Mouse (Mus musculus): ENCODE measurements around the gene Smc1b. TPM values are rescaled to one million over a fixed set of nuclear protein-coding genes. Genes with fewer than 3 reads are reported as not detected.

Smc1b gene
- 0.17 and 0.24 TPM in 2 replicates for polyA plus RNA-seq (2016; fragmentation: Nextera tagmentation; extraction: Ambion mirVana)

DNA sequence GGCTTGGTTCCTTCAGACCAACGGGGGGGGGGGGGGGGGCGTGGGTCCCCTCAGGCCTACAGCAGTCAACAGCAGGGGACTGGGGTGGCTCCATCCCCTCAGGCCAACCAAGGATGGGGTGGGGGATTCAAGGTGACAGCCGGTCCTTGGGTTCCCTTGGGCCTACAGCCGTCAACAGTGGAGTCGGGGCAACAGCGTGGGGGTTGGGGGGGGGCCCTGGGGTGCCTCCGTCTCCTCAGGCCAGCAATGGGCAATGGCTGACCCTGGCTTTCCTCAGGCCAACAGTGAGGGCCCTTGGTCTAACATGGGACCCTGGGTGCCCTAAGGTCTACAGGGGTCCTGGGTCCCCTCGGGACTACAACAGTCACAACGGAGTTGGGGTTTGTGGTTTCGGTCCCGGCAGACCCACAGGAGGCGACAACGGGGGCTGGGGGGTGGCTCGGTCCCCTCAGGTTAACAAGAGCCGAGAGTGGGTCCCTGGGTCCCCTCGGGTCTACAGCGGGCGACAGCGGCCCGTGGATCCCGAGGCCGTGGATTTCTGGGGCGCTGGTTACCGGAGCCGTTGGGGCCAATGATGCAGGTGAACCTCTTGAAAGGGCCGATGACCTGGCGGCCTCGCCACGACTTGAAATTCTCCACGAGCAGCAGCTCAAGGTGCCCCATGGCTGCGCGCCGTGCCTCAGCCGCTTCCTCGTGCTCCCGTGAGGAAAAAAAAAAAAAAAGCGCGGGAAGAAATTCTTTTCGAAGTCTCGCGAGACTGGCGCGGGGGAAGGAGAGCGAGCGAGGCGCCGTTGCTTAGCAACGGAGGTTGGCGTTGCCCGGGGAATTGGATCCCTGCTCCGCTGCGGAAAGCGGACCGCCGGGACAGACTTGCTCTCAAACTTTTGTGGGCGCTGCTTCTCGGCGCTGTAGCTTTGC is at the start of gene Smc1b, which contains the start of gene Ribc2:
TSS of gene Smc1b (minus strand) at position 690 of the 918 bp plus-strand sequence.
TSS of gene Ribc2 (plus strand) at position 804 of the 918 bp plus-strand sequence.
- Histone ChIP-seq H3K4me1 (peaks cover 11% of the 10 kb centered on the region; the same call in 1 of the 2 replicates), H3K4me3 (replicated peaks) (peak within 1 kb of the TSS; percentile 28), H3K27me3 (peaks cover 15% of the 10 kb centered on the region), H3K9ac (peak within 1 kb of the TSS; percentile 38), H3K36me3 (replicated peaks) (no peaks in the 10 kb centered on the region), H3K9me3 (no peaks in the 10 kb centered on the region), H3K4me2 (peak within 1 kb of the TSS; percentile 55), H3K27ac (no peak within 1 kb of the TSS)
- WGBS: 32% methylated on average over 54 of the region's 58 CpGs
- ATAC-seq (ENCODE audit: low FRiP score): peak; percentile 46

DNA sequence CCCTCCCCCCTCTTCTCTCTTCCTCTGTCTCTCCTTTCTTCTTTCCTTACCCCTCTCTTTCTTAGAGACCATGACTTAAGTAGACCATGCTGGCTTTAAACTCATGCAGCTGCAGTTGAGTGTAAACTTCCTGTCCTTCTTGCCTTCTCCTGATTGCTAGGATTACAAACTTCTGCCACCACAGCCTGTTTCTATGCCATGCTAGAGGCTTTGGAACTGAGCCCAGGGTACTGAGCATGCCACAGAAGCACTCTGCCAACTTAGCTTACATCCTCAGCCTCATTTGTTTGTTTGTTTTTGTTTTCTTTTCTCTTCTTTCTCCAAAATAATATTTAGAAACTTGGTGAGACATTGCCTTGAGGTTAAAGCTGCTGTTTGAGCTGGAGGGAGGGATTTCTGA is 48.6 kb upstream of the Smc1b start:
- no peaks in the 10 kb centered on the region for H3K27me3 ChIP-seq

GRCm38 (mm10) chr15:85179528-85180180 is 47.9 kb upstream of the Smc1b start:
- H3K4me1 ChIP-seq: no peaks in the 10 kb centered on the region
- H3K9me3 ChIP-seq: no peaks in the 10 kb centered on the region
- no peak overlapping the region for H3K27ac ChIP-seq
- no peaks in the 10 kb centered on the region for H3K27me3 ChIP-seq
- no peak overlapping the region for H3K9ac ChIP-seq
- WGBS: 83% methylated on average over 7 of the region's 7 CpGs
- H3K36me3 ChIP-seq (replicated peaks): no peaks in the 10 kb centered on the region
- no peak overlapping the region for H3K4me3 ChIP-seq (replicated peaks)
- ATAC-seq (ENCODE audit: low FRiP score): no peak
- no peak overlapping the region for H3K4me2 ChIP-seq

More for the DNA sequence above, 48.6 kb upstream of the Smc1b start:
- H3K27ac ChIP-seq: no peak overlapping the region
- no peaks in the 10 kb centered on the region for H3K36me3 ChIP-seq (replicated peaks)
- no peak overlapping the region for H3K4me3 ChIP-seq (replicated peaks)
- no peaks in the 10 kb centered on the region for H3K4me1 ChIP-seq
- H3K9me3 ChIP-seq: no peaks in the 10 kb centered on the region
- H3K4me2 ChIP-seq: no peak overlapping the region
- no peak for ATAC-seq (ENCODE audit: low FRiP score)
- H3K9ac ChIP-seq: no peak overlapping the region

- Histone ChIP-seq H3K9ac (no peak overlapping the region), H3K27me3 (no peaks in the 10 kb centered on the region), H3K4me2 (no peak overlapping the region), H3K9me3 (no peaks in the 10 kb centered on the region), H3K4me3 (replicated peaks) (no peak overlapping the region), H3K36me3 (replicated peaks) (no peaks in the 10 kb centered on the region), H3K4me1 (no peaks in the 10 kb centered on the region), H3K27ac (no peak overlapping the region)
- ATAC-seq (ENCODE audit: low FRiP score): no peak
- WGBS: 76% methylated on average over 6 of the region's 6 CpGs
These were observed 46.4 kb upstream of the Smc1b start for GRCm38 (mm10) chr15:85178172-85178571.

DNA sequence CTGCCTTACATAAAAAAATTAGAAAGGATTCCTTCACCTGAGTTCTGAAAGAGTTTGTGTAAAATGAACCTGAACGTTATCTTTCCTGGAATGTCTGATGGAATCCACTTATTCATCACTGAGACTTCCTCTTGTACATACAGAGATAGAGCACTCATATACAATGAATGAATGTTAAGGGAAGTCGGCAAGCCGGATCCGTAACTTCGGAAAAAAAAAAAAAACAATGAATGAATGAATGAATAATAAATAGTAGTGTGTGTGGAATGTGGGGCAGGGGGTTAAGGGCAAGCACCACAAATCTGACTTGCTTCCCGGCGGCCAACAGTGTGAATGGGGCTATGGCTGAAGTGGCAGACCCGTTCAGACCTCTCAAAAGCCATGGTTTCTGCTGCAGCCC is 45.8 kb upstream of the Smc1b start:
- ATAC-seq (ENCODE audit: low FRiP score): no peak
- Histone ChIP-seq H3K9ac (no peak overlapping the region), H3K9me3 (no peaks in the 10 kb centered on the region), H3K27ac (no peak overlapping the region), H3K4me2 (no peak overlapping the region), H3K4me3 (replicated peaks) (no peak overlapping the region), H3K27me3 (no peaks in the 10 kb centered on the region), H3K4me1 (no peaks in the 10 kb centered on the region), H3K36me3 (replicated peaks) (no peaks in the 10 kb centered on the region)
- WGBS: 70% methylated on average over 8 of the region's 8 CpGs

DNA sequence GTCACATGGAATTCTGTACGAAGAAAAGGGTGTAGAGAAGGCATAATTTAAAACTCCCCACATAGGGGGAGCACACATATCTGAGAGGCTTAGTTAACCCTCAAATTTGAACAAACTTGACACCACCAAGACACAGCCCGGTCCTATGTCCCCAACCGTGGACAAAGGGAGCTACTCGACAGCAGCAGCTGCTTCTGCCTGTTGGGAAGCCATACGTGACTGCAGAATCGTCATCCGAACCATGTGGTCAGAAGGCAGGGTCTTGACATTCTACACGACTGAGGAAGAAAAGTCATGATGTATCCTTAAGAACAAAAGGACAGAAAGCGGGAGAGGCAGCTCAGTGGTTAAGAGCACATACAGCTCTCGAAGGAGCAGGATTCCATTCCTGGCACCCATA is 42.3 kb upstream of the Smc1b start:
- H3K36me3 ChIP-seq (replicated peaks): no peaks in the 10 kb centered on the region
- no peak overlapping the region for H3K9ac ChIP-seq
- 86% methylated on average over 10 of the region's 10 CpGs for WGBS
- H3K27ac ChIP-seq: no peak overlapping the region
- no peak overlapping the region for H3K4me3 ChIP-seq (replicated peaks)
- no peaks in the 10 kb centered on the region for H3K4me1 ChIP-seq
- no peak overlapping the region for H3K4me2 ChIP-seq
- no peaks in the 10 kb centered on the region for H3K9me3 ChIP-seq
- no peak for ATAC-seq (ENCODE audit: low FRiP score)
- no peaks in the 10 kb centered on the region for H3K27me3 ChIP-seq

- Histone ChIP-seq H3K9me3 (no peaks in the 10 kb centered on the region), H3K4me1 (no peaks in the 10 kb centered on the region), H3K4me2 (no peak overlapping the region), H3K27ac (no peak overlapping the region), H3K4me3 (replicated peaks) (no peak overlapping the region), H3K36me3 (replicated peaks) (no peaks in the 10 kb centered on the region), H3K9ac (no peak overlapping the region), H3K27me3 (no peaks in the 10 kb centered on the region)
- WGBS: 91% methylated on average over 8 of the region's 8 CpGs
- ATAC-seq (ENCODE audit: low FRiP score): no peak
These were observed 41.7 kb upstream of the Smc1b start for GRCm38 (mm10) chr15:85173425-85173824.

GRCm38 (mm10) chr15:85172054-85172453 is 40.3 kb upstream of the Smc1b start:
- H3K9me3 ChIP-seq: no peaks in the 10 kb centered on the region
- no peak for ATAC-seq (ENCODE audit: low FRiP score)
- WGBS: 78% methylated on average over 2 of the region's 2 CpGs

DNA sequence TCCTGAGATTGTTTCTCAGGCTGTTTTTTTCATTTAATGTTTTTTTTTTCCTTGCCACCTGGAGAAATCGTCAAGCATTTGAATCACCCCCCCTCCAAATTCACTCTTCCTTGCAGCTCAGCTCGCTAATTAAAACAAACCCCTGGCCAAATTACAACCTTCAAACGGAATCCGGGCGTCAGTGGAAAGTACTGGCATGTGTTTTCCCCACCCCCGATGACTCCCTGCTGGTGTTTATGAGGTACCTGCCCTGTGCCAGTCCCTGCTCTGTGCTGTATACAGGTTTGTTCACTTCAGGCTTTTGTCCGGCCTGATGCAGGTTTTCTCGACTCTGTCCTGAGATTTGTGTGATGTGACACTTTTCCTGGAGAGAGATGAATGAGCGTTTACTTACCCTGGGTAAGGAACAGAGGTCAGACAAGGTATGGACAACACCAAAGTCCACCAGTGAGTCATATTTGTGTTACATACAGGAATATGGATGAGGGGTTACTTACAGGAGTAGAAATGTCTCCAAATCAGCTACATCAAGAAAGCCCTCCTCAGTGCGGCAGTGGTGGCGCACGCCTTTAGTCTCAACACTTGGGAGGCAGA is 35.4 kb upstream of the Smc1b start:
- Histone ChIP-seq H3K4me3 (replicated peaks) (no peak overlapping the region), H3K9ac (0 out of 2 replicates have a peak overlapping the region, but pooled peaks have one; percentile 12), H3K27me3 (no peaks in the 10 kb centered on the region), H3K4me1 (peaks cover 22% of the 10 kb centered on the region), H3K9me3 (no peaks in the 10 kb centered on the region), H3K36me3 (replicated peaks) (no peaks in the 10 kb centered on the region), H3K4me2 (no peak overlapping the region), H3K27ac (peak overlapping the region; percentile 53; the same call in 1 of the 2 replicates)
- 44% methylated on average over 12 of the region's 12 CpGs for WGBS
- ATAC-seq (ENCODE audit: low FRiP score): no peak

More at GRCm38 (mm10) chr15:85172054-85172453, 40.3 kb upstream of the Smc1b start:
- no peaks in the 10 kb centered on the region for H3K27me3 ChIP-seq
- H3K4me2 ChIP-seq: no peak overlapping the region
- no peak overlapping the region for H3K9ac ChIP-seq
- no peak overlapping the region for H3K4me3 ChIP-seq (replicated peaks)
- H3K4me1 ChIP-seq: peaks cover 5% of the 10 kb centered on the region
- no peak overlapping the region for H3K27ac ChIP-seq
- H3K36me3 ChIP-seq (replicated peaks): no peaks in the 10 kb centered on the region

- H3K4me2 ChIP-seq: peak overlapping the region; percentile 17; the same call in 1 of the 2 replicates
- no peak overlapping the region for H3K9ac ChIP-seq
- WGBS: 7% methylated on average over 11 of the region's 11 CpGs
- no peaks in the 10 kb centered on the region for H3K27me3 ChIP-seq
- H3K36me3 ChIP-seq (replicated peaks): no peaks in the 10 kb centered on the region
- H3K9me3 ChIP-seq: no peaks in the 10 kb centered on the region
- ATAC-seq (ENCODE audit: low FRiP score): no peak
- H3K4me3 ChIP-seq (replicated peaks): no peak overlapping the region
- H3K4me1 ChIP-seq: peaks cover 22% of the 10 kb centered on the region
- peak overlapping the region; percentile 53; the same call in 1 of the 2 replicates for H3K27ac ChIP-seq
These were observed 34.7 kb upstream of the Smc1b start for GRCm38 (mm10) chr15:85166433-85166933.

DNA sequence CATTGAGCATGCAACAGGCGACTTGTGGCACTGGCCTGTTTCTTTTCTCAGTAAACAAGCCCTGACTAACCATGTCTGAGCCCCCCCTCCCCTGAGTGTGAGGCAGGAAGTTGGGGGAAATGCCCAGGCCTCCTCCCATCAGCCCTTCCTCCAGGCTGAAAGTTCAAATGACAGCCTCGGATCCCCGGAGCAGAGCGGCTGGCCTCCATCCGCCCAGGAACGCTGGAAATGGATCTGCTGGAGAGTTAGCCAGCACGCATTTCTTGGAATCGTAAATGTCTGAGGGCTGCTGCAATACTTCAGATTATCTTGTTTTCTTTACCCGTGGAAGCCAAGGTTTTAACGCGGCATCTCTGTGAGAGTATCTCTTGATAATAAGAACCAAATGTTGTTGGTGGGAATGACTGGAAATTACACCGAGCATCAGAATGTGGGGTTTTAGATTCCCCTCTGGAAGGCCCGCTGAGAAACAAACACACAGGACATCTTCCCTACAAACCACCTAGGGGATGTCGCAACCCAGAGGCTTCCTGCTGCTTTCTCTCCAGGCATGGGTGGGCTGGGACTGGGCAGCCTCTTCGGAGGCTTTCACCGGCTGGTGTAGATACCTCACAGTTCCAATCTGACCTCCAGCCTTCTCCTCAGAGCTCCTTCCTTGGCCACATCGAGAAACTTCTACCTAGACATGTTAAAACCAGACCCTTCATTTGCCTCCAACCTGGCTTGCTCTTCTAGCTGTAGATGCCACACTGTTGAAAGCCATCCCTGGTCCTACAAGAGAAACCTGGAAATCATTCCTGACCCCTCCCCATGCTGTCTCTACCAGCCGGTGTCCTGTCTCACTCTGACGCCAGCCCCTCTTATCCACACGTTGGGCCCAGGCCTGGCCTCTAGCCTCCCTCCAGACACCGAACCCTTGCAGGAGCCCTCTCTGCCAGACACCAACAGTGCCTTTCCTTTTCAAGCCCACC is 31.2 kb upstream of the Smc1b start:
- Histone ChIP-seq H3K4me2 (no peak overlapping the region), H3K9ac (no peak overlapping the region), H3K4me1 (peaks cover 22% of the 10 kb centered on the region), H3K27ac (no peak overlapping the region), H3K27me3 (no peaks in the 10 kb centered on the region), H3K36me3 (replicated peaks) (no peaks in the 10 kb centered on the region), H3K4me3 (replicated peaks) (no peak overlapping the region), H3K9me3 (no peaks in the 10 kb centered on the region)
- WGBS: 69% methylated on average over 21 of the region's 21 CpGs
- ATAC-seq (ENCODE audit: low FRiP score): no peak

Data from forebrain, embryonic 12.5 days (tissue).